Mouse (Mus musculus): ENCODE results near the gene Wdr78. TPM values are rescaled to one million over a fixed set of nuclear protein-coding genes. Genes with fewer than 3 reads are reported as not detected.

Wdr78 gene
- polyA plus RNA-seq, 1 experiment from 2014 or later: 1.4 TPM

DNA sequence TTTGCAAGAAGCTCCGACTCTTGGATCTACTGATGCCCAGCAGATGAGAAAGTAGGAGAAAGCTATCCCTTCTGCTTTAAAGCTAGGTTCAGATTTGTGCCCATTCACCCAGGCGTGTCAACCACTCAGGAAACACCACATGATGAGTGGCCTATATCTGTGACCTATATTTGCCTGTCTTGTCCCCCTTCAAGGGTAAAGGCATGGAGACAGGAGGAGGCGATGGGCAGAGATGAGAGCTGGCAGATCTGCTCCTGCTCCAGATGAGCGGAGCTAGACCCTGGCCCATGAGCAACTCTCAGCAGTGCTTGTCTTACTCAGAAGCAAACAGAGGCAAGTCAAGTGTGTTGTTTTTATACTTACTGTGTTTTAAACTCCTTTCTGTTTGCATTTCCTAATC is 103.6 kb downstream of the Wdr78 start:
- 89% methylated on average over 4 of the region's 4 CpGs for WGBS
- Histone ChIP-seq H3K27ac (no peak overlapping the region), H3K27me3 (ENCODE audit: insufficient read depth, low read length) (no peaks in the 10 kb centered on the region), H3K9me3 (replicated peaks; ENCODE audit: low read length) (no peaks in the 10 kb centered on the region), H3K4me1 (replicated peaks; ENCODE audit: insufficient read depth, low read length) (no peaks in the 10 kb centered on the region), H3K4me2 (ENCODE audit: low read length) (no peak overlapping the region), H3K4me3 (replicated peaks; ENCODE audit: low read depth, low read length) (no peak overlapping the region), H3K36me3 (ENCODE audit: insufficient read depth, low read length) (no peaks in the 10 kb centered on the region), H3K9ac (ENCODE audit: low read depth, low read length) (no peak overlapping the region)
- TF ChIP-seq CTCF (IDR thresholded peaks at IDR 0.05; ENCODE audit: low read depth): no peak
- ATAC-seq (replicated peaks; ENCODE audit: low FRiP score, low read depth) (no peak), DNase-seq (ENCODE audit: low spot score) (no peak)

DNA sequence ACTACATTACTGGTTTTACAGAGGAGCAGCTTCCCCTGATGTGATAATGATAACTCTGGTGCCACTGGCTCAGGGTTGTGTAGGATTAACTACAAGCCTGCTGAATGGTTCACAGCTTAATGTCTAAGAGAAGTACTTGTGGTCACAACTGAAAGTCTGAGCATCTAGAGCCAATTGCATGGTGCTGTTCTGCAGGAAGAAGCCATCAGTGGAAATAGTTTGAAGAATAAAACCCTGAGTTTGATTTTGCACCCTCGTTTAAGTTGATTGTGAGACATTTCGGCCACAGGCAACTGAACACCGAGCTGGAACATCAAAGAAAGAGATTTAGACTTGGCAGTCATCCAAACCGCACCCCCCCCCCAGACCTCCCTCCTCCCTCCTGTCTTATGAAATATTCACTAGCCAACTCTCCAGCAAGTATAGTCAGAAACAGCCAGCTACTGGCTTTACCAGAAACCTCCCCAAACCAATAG is 107.4 kb downstream of the Wdr78 start:
- no peaks in the 10 kb centered on the region for H3K36me3 ChIP-seq (ENCODE audit: insufficient read depth, low read length)
- TF ChIP-seq CTCF (IDR thresholded peaks at IDR 0.05; ENCODE audit: low read depth): no peak

GRCm38 (mm10) chr4:103006266-103006665 is 108.1 kb downstream of the Wdr78 start:
- no peaks in the 10 kb centered on the region for H3K36me3 ChIP-seq (ENCODE audit: insufficient read depth, low read length)
- H3K27me3 ChIP-seq (ENCODE audit: insufficient read depth, low read length): no peaks in the 10 kb centered on the region
- no peak overlapping the region for H3K4me2 ChIP-seq (ENCODE audit: low read length)
- no peak for TF ChIP-seq CTCF (IDR thresholded peaks at IDR 0.05; ENCODE audit: low read depth)
- WGBS: 78% methylated on average over 5 of the region's 5 CpGs
- H3K4me1 ChIP-seq (replicated peaks; ENCODE audit: insufficient read depth, low read length): no peaks in the 10 kb centered on the region
- ATAC-seq (replicated peaks; ENCODE audit: low FRiP score, low read depth): no peak
- no peak overlapping the region for H3K27ac ChIP-seq
- no peak overlapping the region for H3K9ac ChIP-seq (ENCODE audit: low read depth, low read length)
- no peak for DNase-seq (ENCODE audit: low spot score)
- no peaks in the 10 kb centered on the region for H3K9me3 ChIP-seq (replicated peaks; ENCODE audit: low read length)
- H3K4me3 ChIP-seq (replicated peaks; ENCODE audit: low read depth, low read length): no peak overlapping the region

More for the DNA sequence above, 107.4 kb downstream of the Wdr78 start:
- no peaks in the 10 kb centered on the region for H3K4me1 ChIP-seq (replicated peaks; ENCODE audit: insufficient read depth, low read length)
- ATAC-seq (replicated peaks; ENCODE audit: low FRiP score, low read depth) (no peak), DNase-seq (ENCODE audit: low spot score) (peak; percentile 29)
- H3K27ac ChIP-seq: no peak overlapping the region
- no peak overlapping the region for H3K9ac ChIP-seq (ENCODE audit: low read depth, low read length)
- no peak overlapping the region for H3K4me3 ChIP-seq (replicated peaks; ENCODE audit: low read depth, low read length)
- no peaks in the 10 kb centered on the region for H3K9me3 ChIP-seq (replicated peaks; ENCODE audit: low read length)
- 8% methylated on average over 3 of the region's 4 CpGs for WGBS
- no peaks in the 10 kb centered on the region for H3K27me3 ChIP-seq (ENCODE audit: insufficient read depth, low read length)
- no peak overlapping the region for H3K4me2 ChIP-seq (ENCODE audit: low read length)

- Histone ChIP-seq H3K36me3 (ENCODE audit: insufficient read depth, low read length) (no peaks in the 10 kb centered on the region), H3K4me2 (ENCODE audit: low read length) (no peak overlapping the region), H3K27ac (no peak overlapping the region), H3K27me3 (ENCODE audit: insufficient read depth, low read length) (no peaks in the 10 kb centered on the region), H3K9ac (ENCODE audit: low read depth, low read length) (no peak overlapping the region), H3K4me1 (replicated peaks; ENCODE audit: insufficient read depth, low read length) (no peaks in the 10 kb centered on the region), H3K9me3 (replicated peaks; ENCODE audit: low read length) (no peaks in the 10 kb centered on the region), H3K4me3 (replicated peaks; ENCODE audit: low read depth, low read length) (no peak overlapping the region)
- TF ChIP-seq CTCF (IDR thresholded peaks at IDR 0.05; ENCODE audit: low read depth): no peak
- ATAC-seq (replicated peaks; ENCODE audit: low FRiP score, low read depth) (no peak), DNase-seq (ENCODE audit: low spot score) (no peak)
- 54% methylated on average over 15 of the region's 15 CpGs for WGBS
Measured at GRCm38 (mm10) chr4:103005190-103005945, 109.0 kb downstream of the Wdr78 start.

DNA sequence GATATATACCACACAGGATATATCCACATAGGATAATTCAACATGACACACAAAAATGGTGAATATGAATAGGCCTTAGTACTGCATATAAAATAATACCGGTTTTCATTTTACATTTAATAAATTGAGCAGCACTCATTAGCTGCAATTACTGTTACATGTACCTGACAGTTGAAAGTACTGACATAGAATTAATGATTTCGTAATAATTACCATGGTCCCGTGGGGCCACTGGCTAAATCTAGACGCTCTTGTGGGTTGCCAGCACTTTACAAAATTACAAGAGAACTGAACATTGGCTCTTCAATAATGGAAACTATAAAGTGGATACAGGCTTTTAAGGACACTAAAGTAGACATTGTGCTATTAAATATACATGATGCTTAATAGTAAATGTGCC is 109.7 kb downstream of the Wdr78 start:
- H3K4me3 ChIP-seq (replicated peaks; ENCODE audit: low read depth, low read length): no peak overlapping the region
- 90% methylated on average over 4 of the region's 4 CpGs for whole genome bisulfite sequencing

DNA sequence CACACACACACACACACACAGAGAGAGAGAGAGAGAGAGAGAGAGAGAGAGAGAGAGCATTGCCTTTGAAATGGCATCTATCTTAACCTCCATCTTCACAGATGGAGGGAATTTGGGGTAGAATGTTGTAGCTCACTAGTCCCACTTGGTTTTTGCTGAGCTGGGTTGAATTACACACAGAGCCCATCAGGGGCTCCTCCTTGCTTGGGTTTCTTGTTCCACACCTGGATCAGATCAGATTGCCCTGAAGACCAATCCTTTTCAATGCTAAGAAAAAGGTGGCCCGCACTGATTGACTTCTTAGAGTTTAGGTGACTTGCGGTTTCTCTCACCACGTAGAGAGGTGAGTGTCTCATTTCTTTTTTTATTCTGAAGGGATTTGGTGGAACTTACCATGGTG is 122.7 kb downstream of the Wdr78 start:
- no peak overlapping the region for H3K27ac ChIP-seq
- no peak overlapping the region for H3K9ac ChIP-seq (ENCODE audit: low read depth, low read length)
- H3K4me2 ChIP-seq (ENCODE audit: low read length): no peak overlapping the region
- WGBS: 68% methylated on average over 3 of the region's 3 CpGs
- ATAC-seq (replicated peaks; ENCODE audit: low FRiP score, low read depth) (no peak), DNase-seq (ENCODE audit: low spot score) (no peak)
- no peaks in the 10 kb centered on the region for H3K36me3 ChIP-seq (ENCODE audit: insufficient read depth, low read length)
- TF ChIP-seq CTCF (IDR thresholded peaks at IDR 0.05; ENCODE audit: low read depth): no peak
- no peak overlapping the region for H3K4me3 ChIP-seq (replicated peaks; ENCODE audit: low read depth, low read length)
- no peaks in the 10 kb centered on the region for H3K27me3 ChIP-seq (ENCODE audit: insufficient read depth, low read length)
- no peaks in the 10 kb centered on the region for H3K4me1 ChIP-seq (replicated peaks; ENCODE audit: insufficient read depth, low read length)
- H3K9me3 ChIP-seq (replicated peaks; ENCODE audit: low read length): no peaks in the 10 kb centered on the region

More for the DNA sequence above, 109.7 kb downstream of the Wdr78 start:
- H3K27ac ChIP-seq: no peak overlapping the region
- no peaks in the 10 kb centered on the region for H3K4me1 ChIP-seq (replicated peaks; ENCODE audit: insufficient read depth, low read length)
- H3K27me3 ChIP-seq (ENCODE audit: insufficient read depth, low read length): no peaks in the 10 kb centered on the region
- no peak for DNase-seq (ENCODE audit: low spot score)
- ATAC-seq (replicated peaks; ENCODE audit: low FRiP score, low read depth): no peak
- TF ChIP-seq CTCF (IDR thresholded peaks at IDR 0.05; ENCODE audit: low read depth): no peak
- H3K4me2 ChIP-seq (ENCODE audit: low read length): no peak overlapping the region
- no peak overlapping the region for H3K9ac ChIP-seq (ENCODE audit: low read depth, low read length)
- no peaks in the 10 kb centered on the region for H3K9me3 ChIP-seq (replicated peaks; ENCODE audit: low read length)
- no peaks in the 10 kb centered on the region for H3K36me3 ChIP-seq (ENCODE audit: insufficient read depth, low read length)
